Mouse (Mus musculus) CH12.LX (cell line): ENCODE measurements around the gene Ankrd11.

Experiments
- POLR2A ChIP-seq: IDR thresholded peaks from 2 replicates; pipeline ENCODE4 v1.6.1; 2011; ENCODE audit warnings: low read depth, mild to moderate bottlenecking, improper control_type of control experiment, low read length
- RAD21 ChIP-seq: IDR thresholded peaks from 2 replicates; pipeline ENCODE4 v1.6.1; 2011; ENCODE audit warnings: low read depth, mild to moderate bottlenecking, low read length, improper control_type of control experiment, moderate library complexity

- TF ChIP-seq POLR2A (no peak), RAD21 (no peak)
Observed at GRCm38 (mm10) chr8:122896317-122896716, 145.8 kb downstream of the Ankrd11 start.
